Mouse (Mus musculus) leukemia stem cell, adult 10-12 weeks (primary cell): ENCODE measurements around the gene Elovl5. TPM values are rescaled to one million over a fixed set of nuclear protein-coding genes. Genes with fewer than 3 reads are reported as not detected.

Source experiments
- polyA plus RNA-seq: library from polyadenylated mRNA; stranded (reverse); fragments of >175 nt; gene quantifications from 2 replicates; pipeline ENCODE4 v1.2.3, GENCODE M21; 2012; ENCODE audit warnings: low replicate concordance

Gene Elovl5
- polyA plus RNA-seq: 2.3 and 13.0 TPM in 2 replicates

DNA sequence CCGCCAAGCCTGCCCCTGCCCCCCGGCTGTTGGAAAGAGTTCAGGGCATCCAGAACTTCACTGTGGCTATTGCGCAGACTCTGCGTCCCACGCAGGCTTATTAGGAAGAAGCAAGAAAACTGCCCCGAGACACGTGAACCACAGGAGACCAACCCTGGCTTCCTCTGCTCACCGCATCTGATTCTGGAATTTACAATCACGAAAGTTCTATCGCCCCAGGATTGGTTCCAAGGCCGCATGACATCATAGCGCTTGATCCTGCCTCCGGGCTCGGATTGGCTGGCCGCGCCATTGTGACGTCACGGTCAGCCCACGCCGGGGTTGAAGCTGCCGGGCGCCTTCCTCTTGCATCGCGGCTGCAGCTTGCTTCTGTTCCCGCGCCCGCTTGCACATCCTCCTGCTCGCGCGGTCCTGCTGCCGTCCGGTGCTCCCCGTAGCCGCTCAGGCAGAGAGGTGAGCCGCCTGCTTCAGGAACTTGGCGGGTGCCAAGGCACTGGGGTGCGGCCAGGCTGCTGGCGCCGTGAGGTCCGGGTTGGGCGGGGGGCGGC is at the start of gene Elovl5:
Gene Elovl5, plus strand, starts transcription at position 291 of the 548 bp plus-strand sequence.

Other genes with a start within 250 kb of the Elovl5 start
- gene Gclc, start 162.8 kb upstream of the Elovl5 start, polyA plus RNA-seq: 22.7 and 23.8 TPM in 2 replicates
- not detected in 2 replicates for gene Gcm1, start 134.6 kb downstream of the Elovl5 start, polyA plus RNA-seq
- gene Fbxo9, start 191.7 kb downstream of the Elovl5 start, polyA plus RNA-seq: 78.7 and 92.6 TPM in 2 replicates
- gene Ick, start 191.8 kb downstream of the Elovl5 start, polyA plus RNA-seq: 15.1 and 15.2 TPM in 2 replicates